In genomic region chr4:136621956-136622355, GRCm38 (mm10) we compare ENCODE assay signal across 25 mouse cellular contexts. TPM values are rescaled to one million over a fixed set of nuclear protein-coding genes. Genes with fewer than 3 reads are reported as not detected.
DNase-seq lines count a peak whose midpoint lies in the region; ATAC-seq lines count a peak whose summit lies in the region.
"Had no signal": no experiment of that assay in that cellular context is flagged by ENCODE, and none has a peak within 500 bp of the region (broad histone marks: within the 10 kb centered on the region; RNA-seq: fewer than 3 reads in every experiment).

No protein-coding gene starts in this region.

- WGBS in midbrain, embryonic 11.5 days: 57% methylated on average over 5 of the region's 5 CpGs
- WGBS in midbrain, embryonic 14.5 days: 63% methylated on average over 5 of the region's 5 CpGs

- H3K4me1 ChIP-seq in midbrain, embryonic 11.5 days (ENCODE audit: control insufficient read depth, insufficient read depth, low read length): 0 out of 2 replicates have a peak, but pooled peaks cover 2% of the 10 kb centered on the region
- no peaks in the 10 kb centered on the region for H3K4me1 ChIP-seq in midbrain, embryonic 14.5 days (ENCODE audit: control insufficient read depth, insufficient read depth, low read length)

- intact Hi-C loops in left cerebral cortex, postnatal 4 days (cut with DNase I): loop anchor here (5.0 kb wide), 2 partner anchors 165 to 255 kb away; no protein-coding TSS in a partner anchor

- no peak for ATAC-seq in midbrain, embryonic 11.5 days (ENCODE audit: low FRiP score)
- ATAC-seq in midbrain, embryonic 14.5 days (ENCODE audit: low FRiP score, low TSS enrichment): no peak
- ATAC-seq: activated CD4-positive, CD25-positive, alpha-beta regulatory T cell, adult 4 months; Patski had no signal

- no peak overlapping the region for H3K9ac ChIP-seq in midbrain, embryonic 11.5 days (ENCODE audit: low read length)
- H3K9ac ChIP-seq in midbrain, embryonic 14.5 days (replicated peaks; ENCODE audit: low read length): no peak overlapping the region

- H3K4me2 ChIP-seq in midbrain, embryonic 11.5 days: no peak overlapping the region
- H3K4me2 ChIP-seq in midbrain, embryonic 14.5 days (ENCODE audit: low read length): no peak overlapping the region

- H3K27ac ChIP-seq in midbrain, embryonic 11.5 days (ENCODE audit: low read depth, low read length): no peak overlapping the region
- no peak overlapping the region for H3K27ac ChIP-seq in midbrain, embryonic 14.5 days (replicated peaks; ENCODE audit: low read depth, low read length)

- H3K36me3 ChIP-seq in midbrain, embryonic 11.5 days (ENCODE audit: control insufficient read depth, insufficient read depth, low read length): no peaks in the 10 kb centered on the region
- no peaks in the 10 kb centered on the region for H3K36me3 ChIP-seq in midbrain, embryonic 14.5 days (ENCODE audit: control insufficient read depth, insufficient read depth, low read length)
- H3K36me3 ChIP-seq: G1E had no signal

- peak; percentile 61 to 71 for DNase-seq in cerebellum, postnatal 10 days
- DNase-seq in cerebellum, adult 11-12 months: no peak
- DNase-seq in cerebellum, postnatal 14 days: peak; percentile 47 to 61
- DNase-seq in cerebellum, postnatal 36 days: no peak
- DNase-seq in left cerebral cortex, postnatal 4 days: peak; percentile 25
- DNase-seq in left cerebral cortex, adult 11 months (ENCODE audit: low spot score): no peak
- peak; percentile 57 for DNase-seq in midbrain, embryonic 11.5 days (ENCODE audit: low spot score, missing footprints)
- no peak for DNase-seq in midbrain, embryonic 14.5 days
- DNase-seq: adrenal gland, adult 8-10 months; adrenal gland, postnatal 25 days had no signal

- no peaks in the 10 kb centered on the region for H3K9me3 ChIP-seq in midbrain, embryonic 11.5 days (ENCODE audit: control insufficient read depth, low read length)
- H3K9me3 ChIP-seq in midbrain, embryonic 14.5 days (ENCODE audit: control insufficient read depth, low read length): no peaks in the 10 kb centered on the region
- H3K9me3 ChIP-seq: G1E had no signal

- no peak overlapping the region for H3K4me3 ChIP-seq in midbrain, embryonic 11.5 days (ENCODE audit: low read depth, low read length)
- H3K4me3 ChIP-seq in midbrain, embryonic 14.5 days (replicated peaks; ENCODE audit: low read depth, low read length): no peak overlapping the region

- no peaks in the 10 kb centered on the region for H3K27me3 ChIP-seq in midbrain, embryonic 11.5 days (ENCODE audit: control insufficient read depth, insufficient read depth, low read length)
- no peaks in the 10 kb centered on the region for H3K27me3 ChIP-seq in midbrain, embryonic 14.5 days (ENCODE audit: control insufficient read depth, insufficient read depth, low read length)
- H3K27me3 ChIP-seq: CH12.LX, Patski had no signal

RNA-seq across cellular contexts. Expression of gene Lactbl1, which starts 0.5 kb away (rescaled TPM):
- total RNA-seq in left cerebral cortex, postnatal 4 days (2021): under 1 TPM in 1 of 2 experiments, not detected in 1; 0.12 TPM
- polyA plus RNA-seq in midbrain, embryonic 11.5 days (2014; fragmentation: Nextera tagmentation; extraction: Ambion mirVana): 0.06 TPM in 1 of 2 replicates, not detected in the other
- not detected in 2 replicates for polyA plus RNA-seq in midbrain, embryonic 14.5 days (2014; fragmentation: Nextera tagmentation; extraction: Ambion mirVana)
- total RNA-seq: adrenal gland, adult 18-20 months; adrenal gland, adult 2 months; adrenal gland, adult 8-10 months; adrenal gland, postnatal 10 days; adrenal gland, postnatal 14 days; adrenal gland, postnatal 25 days; adrenal gland, postnatal 36 days; adrenal gland, postnatal 4 days; CH12.LX; ES-E14; G1E; MEL had no signal
- polyA plus RNA-seq: activated CD4-positive, CD25-positive, alpha-beta regulatory T cell, adult 4 months; adrenal gland, adult 2 months; C2C12; Patski had no signal

RNA-seq across cellular contexts. Expression of gene Tex46, which starts 11.7 kb away (rescaled TPM):
- total RNA-seq in left cerebral cortex, postnatal 4 days (2021): not detected
- not detected in 2 replicates for polyA plus RNA-seq in midbrain, embryonic 11.5 days (2014; fragmentation: Nextera tagmentation; extraction: Ambion mirVana)
- not detected in 2 replicates for polyA plus RNA-seq in midbrain, embryonic 14.5 days (2014; fragmentation: Nextera tagmentation; extraction: Ambion mirVana)
- total RNA-seq: adrenal gland, adult 18-20 months; adrenal gland, adult 2 months; adrenal gland, adult 8-10 months; adrenal gland, postnatal 10 days; adrenal gland, postnatal 14 days; adrenal gland, postnatal 25 days; adrenal gland, postnatal 36 days; adrenal gland, postnatal 4 days; CH12.LX; ES-E14; G1E; MEL had no signal
- polyA plus RNA-seq: activated CD4-positive, CD25-positive, alpha-beta regulatory T cell, adult 4 months; adrenal gland, adult 2 months; brain, embryonic 14.5 days; C2C12; CD4-positive, CD25-positive, alpha-beta regulatory T cell, adult 4 months; G1E; Patski had no signal

RNA-seq across cellular contexts. Expression of gene Kdm1a, which starts 19.4 kb away (rescaled TPM):
- 100 to 1,000 TPM; 194 to 205 TPM for total RNA-seq in left cerebral cortex, postnatal 4 days (2021)
- 89.6 and 92.3 TPM in 2 replicates for polyA plus RNA-seq in midbrain, embryonic 11.5 days (2014; fragmentation: Nextera tagmentation; extraction: Ambion mirVana)
- polyA plus RNA-seq in midbrain, embryonic 14.5 days (2014; fragmentation: Nextera tagmentation; extraction: Ambion mirVana): 105 and 116 TPM in 2 replicates

Comparison
In these comparisons a context has a peak if more than half of its experiments do, and no peak if none do; other contexts are left out.
1. DNase-seq: peak in cerebellum, postnatal 10 days (2 of 2), cerebellum, postnatal 14 days (2 of 2), left cerebral cortex, postnatal 4 days (single experiment) and midbrain, embryonic 11.5 days (single experiment); none in cerebellum, adult 11-12 months (single experiment), cerebellum, postnatal 36 days (0 of 2), left cerebral cortex, adult 11 months (single experiment) and midbrain, embryonic 14.5 days (single experiment).